Mouse (Mus musculus): Measurements from ENCODE around the gene Stard13.

The Stard13 gene

DNA sequence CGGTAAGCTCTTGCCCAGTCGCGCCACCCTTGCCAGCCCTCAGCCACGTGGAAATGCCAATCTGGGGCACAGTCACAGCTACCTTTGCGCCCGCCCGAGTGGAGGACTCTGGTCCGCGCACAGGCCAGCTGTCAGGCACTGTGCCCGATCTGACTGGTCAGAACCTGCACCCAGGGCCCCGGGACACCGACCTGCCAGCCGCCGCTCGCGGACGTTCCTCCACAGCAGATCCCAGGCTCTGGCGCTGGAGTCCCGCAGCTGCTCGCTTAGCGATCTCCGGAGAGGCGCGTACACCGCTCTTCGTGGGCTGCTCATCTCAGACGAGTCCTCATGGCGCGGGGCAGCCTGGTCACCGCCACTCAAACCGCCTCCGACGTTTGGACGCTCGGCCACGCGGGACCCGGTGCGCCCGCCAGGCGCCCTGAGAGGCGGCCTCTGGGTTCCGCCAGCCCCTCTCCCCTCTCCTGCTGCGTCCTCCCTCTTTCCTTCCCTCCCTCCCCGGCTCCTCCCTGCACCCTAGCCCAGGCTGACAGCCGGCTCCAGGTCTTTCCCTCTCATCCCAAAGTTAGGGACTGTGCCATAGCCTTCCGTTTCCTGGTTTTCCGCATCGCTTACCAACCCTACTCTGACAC lies at the start of gene Stard13:
Gene Stard13 (minus strand): TSS at position 437 of the 632 bp plus-strand sequence.
- peak; percentile 50 for DNase-seq (ENCODE audit: low read depth, low spot score)

DNA sequence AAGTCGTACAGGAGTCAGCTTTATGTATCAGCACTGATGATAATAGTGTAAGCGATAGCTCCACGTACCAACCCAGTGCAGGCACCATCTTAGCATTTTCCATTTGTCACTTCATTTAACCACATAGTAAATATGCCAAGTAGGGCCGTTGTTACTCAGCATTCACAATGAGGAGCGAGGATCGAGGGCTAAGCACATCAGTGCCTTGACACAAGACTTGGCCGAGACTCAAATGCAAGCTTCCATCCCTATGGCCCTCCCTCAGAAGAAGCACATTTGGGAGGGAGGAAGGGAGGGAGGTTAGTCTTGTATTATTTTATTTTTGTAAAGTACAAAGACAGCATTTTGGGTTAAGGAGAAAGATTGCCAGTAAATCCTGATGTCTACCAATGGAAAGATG lies 45.9 kb upstream of the Stard13 start:
- DNase-seq (ENCODE audit: low read depth, low spot score): no peak

DNA sequence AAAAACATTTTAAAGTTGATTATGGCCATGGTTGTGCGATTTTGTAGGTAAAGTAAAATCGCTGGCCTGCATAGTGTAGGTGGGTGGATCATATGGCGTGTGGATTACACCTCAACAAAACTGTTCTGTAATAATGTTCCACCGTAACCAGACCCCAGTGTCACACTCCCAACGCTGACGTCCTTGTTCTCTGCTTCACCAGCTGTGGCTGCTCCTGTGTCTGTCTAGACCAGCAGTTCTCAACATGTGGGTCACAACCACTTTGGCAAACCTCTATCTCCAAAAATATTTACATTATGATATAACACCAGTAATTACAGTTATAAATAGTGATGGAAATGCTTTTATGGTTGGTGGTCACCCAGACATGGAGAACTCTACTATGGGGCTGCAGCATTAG lies 44.3 kb upstream of the Stard13 start:
- DNase-seq (ENCODE audit: low read depth, low spot score): no peak

DNA sequence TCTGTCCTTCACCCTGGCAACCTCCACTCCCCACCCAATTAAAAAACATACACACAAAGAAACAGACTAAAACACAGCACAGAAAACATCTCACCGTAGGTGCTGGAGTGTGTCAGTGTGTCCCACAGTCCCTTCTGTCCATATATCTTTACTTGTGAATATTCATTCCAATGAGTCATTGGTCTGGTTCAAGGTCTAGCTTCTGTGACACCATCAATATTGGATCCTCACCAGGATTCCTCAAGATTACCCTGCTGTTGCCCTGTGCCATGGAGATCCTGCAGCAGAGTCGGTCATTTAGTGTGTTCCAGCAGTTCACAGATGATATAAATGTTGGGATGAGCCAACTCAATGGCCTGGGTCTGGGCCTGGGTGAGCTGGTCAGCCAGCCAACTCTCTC lies 42.4 kb upstream of the Stard13 start:
- no peak for DNase-seq (ENCODE audit: low read depth, low spot score)

DNA sequence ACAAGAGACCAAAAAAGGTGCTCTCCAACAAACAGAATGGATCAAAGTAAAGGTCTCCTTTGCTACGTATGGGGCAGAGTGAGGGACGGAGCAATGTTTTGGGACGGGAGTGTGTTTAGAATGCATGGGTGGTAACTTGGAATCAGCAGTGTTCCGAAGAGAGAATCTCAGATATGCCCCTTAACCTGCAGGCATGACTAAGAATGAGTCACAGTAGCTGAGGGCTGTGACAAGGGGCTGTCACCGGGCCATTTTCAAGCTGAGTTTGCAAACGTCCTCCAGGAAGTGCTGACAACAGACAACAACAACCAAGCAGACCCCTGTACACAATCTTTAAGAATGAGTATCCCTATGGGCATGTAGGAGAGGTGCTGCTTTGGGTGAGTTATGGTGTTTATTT lies 40.6 kb upstream of the Stard13 start:
- DNase-seq (ENCODE audit: low read depth, low spot score): no peak

DNA sequence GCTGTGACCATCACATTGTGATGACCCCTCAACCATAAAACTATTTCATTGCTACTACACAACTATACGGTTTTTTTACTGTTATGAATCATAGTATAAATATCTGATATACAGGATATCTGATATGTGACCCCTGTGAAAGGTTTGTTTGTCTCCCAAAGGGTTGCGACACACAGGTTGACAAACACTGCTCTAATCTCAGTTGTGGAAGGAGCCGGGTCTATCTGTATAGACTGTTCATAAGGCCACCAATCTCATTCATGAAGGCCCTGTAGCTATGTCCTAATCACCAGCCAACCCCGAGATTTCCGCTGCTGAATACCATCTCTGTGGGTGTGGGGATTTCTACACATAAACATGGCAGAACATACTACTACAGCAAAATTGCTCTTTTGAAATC lies 37.2 kb upstream of the Stard13 start:
- DNase-seq (ENCODE audit: low read depth, low spot score): no peak

DNA sequence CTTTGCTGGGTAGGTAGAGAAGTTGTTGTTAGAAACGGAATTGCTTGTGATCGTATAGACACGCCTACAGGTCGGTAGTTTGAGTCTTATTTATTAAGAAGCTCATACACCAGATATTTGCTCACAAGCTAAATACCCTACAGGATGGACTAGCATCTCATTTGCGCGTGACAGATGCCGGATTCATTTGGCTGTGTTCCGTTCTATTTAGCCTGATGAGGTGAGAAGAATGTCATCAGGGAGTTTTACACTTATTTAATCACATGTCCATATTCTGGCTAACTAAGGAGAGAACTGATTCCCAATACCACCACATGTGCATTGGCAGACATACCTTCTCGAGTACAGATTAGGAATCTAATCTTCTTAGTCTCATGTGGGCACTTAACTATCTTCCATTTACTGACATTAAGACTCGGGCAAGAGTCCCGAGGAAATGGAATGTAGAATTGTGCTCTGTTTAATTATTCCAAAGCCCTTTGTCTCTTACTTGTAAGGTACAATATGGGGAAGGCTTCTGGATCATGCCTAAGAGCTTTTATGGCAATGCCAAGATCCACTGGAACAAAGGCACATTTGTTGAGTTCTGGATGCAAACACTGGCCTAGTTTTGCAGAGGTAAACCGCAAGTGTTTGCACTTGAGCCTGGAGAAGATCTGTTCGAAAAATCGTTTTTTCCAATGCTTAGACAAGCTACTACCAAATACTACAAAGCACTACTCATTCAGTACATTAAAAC lies 33.4 kb upstream of the Stard13 start:
- DNase-seq (ENCODE audit: low read depth, low spot score): no peak

DNA sequence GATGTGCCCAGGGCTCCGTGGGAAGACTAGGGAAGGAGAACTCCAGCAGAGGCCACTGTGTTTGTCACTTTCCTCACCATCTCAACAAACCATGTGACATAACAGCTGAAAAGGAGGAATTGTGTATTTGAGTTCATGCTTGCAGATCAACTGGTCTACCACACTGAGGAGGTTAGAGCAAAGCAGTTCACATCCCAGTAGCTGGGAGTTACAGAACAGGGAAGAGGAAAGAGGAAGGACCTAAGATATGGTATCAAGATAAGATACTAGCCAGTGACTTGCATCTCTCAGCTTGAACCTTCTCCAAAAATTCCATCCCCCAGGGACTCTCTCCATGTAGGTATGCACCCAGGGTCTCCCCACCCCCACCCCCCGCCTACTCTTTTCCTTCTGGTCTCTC lies 27.9 kb upstream of the Stard13 start:
- no peak for DNase-seq (ENCODE audit: low read depth, low spot score)

DNA sequence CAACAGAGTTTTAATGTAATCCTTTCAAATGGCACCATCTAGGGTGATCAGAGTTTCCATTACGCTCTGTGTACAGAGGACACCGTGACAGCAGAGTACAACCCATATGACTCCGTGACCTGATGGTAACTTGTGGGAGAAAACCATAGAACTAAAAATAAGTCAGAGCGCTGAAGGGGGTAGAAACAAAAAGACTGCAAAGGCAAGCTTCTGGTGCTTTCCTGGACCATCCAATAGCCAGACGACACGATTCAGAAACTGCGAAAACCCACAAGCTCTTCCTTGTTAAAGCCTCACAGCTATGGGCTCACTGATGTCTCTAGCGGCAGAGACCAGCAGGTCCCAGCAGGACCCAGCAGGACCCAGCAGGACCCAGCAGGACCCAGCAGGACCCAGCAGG lies 18.6 kb upstream of the Stard13 start:
- no peak for DNase-seq (ENCODE audit: low read depth, low spot score)

DNA sequence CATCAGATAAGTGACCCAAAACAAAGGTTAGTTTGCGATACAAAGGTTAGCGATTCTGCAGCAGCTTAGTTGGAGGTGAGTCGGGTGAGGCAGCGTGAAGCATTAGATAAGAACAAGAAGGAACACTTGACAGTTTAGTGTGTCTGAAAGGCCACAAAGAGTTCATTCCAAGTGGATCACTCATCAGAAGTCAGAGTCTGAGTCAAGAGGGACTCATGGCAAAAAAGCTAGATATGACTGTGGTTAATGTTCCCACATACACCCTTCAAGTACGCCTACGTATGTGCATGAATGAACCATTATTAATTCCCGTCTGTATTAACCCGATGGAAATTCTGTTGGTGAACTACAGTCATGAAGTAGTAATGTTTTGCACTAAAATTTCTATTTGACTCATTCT lies 18.0 kb upstream of the Stard13 start:
- DNase-seq (ENCODE audit: low read depth, low spot score): no peak

DNA sequence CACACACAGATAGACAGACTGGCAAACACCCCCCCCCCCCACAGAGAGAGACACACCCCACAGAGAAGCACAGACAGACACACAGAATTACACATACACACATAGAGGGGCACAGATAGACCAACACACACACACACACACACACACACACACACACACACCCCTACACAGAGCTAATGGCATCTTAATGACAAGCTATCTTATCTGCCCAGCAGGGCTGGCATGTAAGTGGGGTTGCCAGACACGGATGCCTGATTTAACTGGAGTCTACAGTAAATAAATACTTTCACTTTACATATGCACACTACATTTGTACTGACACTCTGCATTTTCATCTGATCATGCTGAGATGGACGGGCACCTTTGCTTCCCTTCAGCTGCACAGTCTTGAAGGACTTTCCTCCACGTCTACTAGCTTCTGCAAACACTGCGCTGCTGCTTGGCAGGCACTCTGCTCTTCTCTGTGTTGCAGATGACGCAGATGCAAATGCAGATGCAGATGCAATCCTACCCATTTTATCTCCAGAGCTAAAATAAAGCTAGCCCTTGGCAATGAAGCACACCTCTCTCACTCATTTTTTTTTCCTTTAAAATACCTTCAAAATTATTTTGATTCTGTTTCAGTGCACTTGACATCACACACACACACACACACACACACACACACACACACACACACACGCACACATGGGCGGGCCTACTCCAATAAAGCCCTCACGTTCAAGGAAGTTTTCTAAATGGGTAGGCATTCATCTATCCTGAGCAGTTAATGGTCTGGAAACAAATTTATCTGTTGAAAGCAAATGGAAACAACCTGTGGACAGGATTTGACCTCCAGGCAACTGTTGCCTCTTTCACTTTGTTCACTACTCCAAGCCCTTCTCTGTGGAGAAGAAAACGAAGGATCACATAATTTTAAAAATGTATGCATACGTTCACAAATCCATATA lies 15.3 kb upstream of the Stard13 start:
- no peak for DNase-seq (ENCODE audit: low read depth, low spot score)

DNA sequence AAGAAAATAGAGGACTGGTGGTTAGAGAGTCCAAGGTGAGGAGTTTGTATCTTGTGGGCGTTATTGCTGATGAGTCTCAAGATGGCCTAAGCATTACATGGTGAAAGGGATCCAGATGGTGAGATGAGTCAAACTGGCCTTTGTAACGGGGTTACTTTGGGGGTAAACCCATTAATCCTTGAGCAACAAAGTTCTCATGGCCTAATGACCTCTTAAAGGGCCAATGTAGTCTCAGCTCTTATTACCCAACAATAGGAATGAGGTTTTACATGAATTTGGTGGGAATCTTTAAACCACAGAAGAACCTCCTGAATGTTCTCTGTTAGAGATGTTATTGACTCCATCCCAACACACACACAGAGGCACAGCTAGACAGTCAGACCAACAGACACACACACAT lies 14.4 kb upstream of the Stard13 start:
- no peak for DNase-seq (ENCODE audit: low read depth, low spot score)

DNA sequence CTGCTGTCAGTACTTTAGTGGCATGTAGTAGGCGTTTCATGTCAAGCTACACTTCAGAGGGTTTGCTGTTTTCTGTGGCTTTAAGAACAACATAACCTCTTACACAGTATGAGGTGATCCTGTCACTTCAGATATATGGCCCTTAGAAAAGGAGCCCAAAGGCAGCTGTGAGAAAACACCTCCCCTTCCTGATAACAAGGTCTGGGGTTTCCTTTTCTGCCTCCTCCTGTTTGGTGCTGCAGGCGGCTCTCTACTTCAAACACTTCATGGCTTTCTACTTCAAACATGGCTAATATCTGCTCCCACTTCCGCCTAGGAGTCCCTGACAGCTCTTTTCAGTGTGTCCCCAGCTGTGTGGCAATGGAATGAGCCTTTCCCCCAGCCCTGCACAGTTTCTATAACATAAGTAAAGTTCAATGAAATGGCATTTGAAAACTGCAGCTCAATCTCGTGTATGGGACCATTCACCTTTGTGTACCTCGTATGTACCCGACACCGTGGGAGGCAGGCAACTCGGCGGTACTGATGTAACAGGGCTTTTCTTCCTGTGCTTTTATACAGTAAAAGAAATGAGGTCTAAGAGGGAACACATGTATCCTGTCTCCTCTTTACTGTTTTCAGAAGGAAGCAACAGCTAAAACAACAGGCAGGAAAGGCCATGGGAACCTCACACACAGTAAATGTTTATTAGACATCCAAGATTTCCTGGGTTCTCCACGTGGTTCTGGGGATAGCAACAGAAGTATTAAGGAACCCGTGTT lies 13.7 kb upstream of the Stard13 start:
- DNase-seq (ENCODE audit: low read depth, low spot score): no peak

DNA sequence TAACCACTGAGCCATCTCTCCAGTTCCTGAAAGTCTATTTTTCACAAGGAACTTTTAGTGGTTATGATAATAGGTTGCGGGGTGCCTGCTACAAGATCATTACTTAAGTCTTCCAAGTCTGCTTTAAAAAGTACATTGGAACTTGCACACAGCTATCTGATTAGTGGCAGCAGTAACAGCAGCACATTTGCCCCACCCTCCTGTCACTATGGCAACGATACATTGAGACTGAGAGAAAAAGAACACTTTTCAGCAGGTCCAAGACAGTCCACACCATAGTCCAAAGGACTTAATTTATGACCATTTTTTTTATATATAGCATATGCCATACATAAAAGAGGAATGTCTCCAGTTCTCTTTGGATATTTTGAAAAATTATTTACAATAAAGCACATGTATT lies 12.7 kb upstream of the Stard13 start:
- DNase-seq (ENCODE audit: low read depth, low spot score): peak; percentile 18

DNA sequence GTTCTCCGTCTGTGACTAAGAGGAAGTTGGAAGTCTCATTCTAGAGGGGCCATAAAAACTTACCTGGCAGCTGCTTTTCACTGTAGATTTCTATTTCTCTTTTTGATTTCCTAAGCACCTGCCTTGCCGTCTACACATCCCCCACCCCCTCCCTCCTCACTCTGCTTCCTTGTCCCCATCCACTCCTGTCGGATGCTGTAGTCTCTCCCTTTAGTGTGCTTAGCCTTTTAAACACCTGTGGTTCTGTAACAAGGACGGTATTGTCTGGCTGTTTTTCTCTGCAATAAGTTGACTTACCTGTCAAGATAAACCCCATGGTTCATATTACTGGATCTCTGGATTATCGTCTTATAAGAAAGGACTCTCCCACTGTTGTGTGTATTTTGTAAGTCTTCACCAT lies 11.9 kb upstream of the Stard13 start:
- no peak for DNase-seq (ENCODE audit: low read depth, low spot score)

DNA sequence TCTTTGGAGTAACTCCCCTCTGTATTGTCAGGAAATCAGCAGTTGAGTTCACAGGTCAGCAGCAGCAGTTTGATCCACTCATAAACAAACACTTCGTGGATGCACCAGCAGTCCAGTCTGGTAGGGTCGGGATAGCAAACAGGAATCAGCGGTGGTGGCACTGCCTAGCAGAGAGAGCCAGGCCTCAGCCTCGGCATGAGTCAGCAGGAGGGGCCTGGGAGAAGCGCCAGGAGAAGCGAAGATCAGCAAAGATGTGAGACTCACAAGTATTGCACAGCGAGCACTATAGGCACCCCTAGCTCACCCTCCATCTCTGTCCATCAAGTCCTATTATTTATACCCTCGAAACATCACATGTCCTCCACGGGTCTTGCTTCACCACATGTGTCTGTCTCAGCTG lies 5.1 kb upstream of the Stard13 start:
- no peak for DNase-seq (ENCODE audit: low read depth, low spot score)

DNA sequence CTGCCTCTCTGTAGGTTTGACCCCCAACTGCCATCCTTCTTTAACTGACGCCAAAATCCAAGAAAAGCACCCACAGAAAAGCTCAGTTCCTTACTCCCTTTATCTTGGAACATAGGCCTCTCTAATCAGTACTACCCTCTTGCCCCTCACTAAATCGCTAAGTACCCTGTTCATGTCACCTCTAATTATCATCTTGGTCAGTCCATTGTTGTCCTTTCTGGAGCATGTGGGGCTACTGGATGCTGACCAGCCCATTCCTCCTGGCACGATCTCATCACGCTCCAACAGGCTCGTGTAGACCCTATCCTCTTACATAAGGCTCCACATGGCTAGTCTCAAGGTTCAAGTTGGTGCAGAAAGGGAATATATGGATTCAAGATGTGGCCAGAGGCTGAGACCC lies 2.8 kb upstream of the Stard13 start:
- DNase-seq (ENCODE audit: low read depth, low spot score): no peak

DNA sequence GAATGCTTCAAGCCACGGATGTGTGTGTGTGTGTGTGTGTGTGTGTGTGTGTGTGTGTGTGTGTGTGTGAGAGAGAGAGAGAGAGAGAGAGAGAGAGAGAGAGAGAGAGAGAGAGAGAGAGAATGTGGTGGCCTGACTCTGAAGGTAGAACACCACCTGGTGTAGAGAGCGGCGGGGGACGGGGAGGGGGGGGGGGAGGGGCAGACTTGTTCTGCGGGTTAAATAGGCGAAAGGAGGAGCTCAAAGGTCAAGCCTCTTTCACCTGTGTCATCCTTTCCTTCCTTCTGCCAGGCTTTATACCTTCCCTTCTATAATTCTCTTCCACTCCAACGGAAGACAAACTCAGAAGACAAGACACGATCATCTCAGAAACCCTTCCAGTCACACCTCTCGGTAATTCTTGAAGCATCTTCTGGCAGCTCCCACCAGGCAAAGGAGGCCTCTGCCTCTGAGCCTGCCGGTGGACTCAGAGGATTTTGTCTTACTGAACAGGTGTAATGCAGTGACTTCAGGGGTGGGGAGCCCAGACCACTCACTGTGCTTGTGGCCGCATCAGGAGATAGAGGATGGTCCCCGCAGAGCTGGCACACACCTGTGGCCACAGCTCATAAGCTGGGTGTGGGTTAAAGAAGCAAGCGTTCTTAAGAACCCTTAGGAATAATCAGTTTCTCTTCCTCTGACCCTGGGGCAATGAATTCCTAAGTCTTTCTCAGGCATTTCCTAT lies 898 bp downstream of the Stard13 start:
- peak; percentile 13 for DNase-seq (ENCODE audit: low read depth, low spot score)

DNA sequence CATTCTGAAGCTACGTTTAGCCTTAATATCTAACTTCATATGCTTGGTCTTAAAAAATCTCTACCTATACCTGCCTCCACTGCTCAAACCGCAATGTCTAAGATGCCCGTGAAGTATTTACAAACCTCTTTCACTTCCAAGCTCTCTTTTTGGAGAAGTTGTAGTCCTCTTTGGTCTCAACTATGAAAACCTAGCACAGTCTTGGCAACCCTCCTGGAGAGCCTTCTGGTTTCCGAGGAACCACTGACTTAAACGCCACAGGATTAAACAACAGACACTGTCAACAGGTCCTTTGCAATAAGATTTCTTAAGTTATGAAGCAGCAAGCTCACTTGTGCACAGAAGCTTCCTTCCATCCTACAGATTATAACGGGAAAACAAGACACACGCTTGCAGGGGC lies 1.8 kb downstream of the Stard13 start:
- DNase-seq (ENCODE audit: low read depth, low spot score): no peak

DNA sequence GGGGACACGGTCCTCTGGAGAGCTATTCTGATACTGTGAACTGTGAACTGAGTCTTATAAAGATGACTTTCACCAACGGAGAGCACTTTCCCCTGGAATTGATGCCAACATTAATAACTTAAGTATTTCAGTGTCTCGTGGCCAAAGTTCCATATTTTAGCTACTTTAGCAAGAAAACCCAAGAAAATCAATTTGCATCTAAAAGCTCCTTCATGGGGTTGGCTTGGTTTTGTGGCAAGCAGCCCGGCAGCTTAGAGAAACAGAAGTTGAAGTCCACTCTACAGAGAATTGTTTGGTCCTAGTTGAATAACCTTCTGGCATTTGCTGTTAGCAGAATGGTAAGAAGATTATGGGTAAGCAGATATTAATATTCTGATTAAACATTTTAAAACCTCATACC lies 2.2 kb downstream of the Stard13 start:
- DNase-seq (ENCODE audit: low read depth, low spot score): no peak

DNA sequence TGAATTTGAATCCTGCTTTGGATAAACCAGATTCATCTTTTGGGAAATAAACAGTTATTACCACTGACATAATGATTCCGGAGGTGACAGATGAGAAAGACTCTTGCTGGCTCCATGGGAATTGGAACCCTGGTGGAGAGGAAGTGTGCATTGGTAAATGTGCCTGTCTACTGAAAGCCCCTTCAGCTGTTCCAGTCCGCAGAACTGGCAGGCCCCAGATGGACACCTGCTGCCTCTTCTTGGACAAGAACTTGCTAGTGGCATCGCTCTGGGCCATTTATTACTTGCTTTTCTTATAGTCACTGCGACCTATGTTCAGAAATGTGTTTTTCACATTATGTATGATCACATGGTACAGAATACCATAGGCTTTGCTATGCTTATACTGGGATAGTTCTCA lies 3.2 kb downstream of the Stard13 start:
- no peak for DNase-seq (ENCODE audit: low read depth, low spot score)
